Mouse (Mus musculus) monocyte, adult 5-6 weeks (primary cell): ENCODE data around the gene Gpr68. TPM values are rescaled to one million over a fixed set of nuclear protein-coding genes. Genes with fewer than 3 reads are reported as not detected.
A peak's percentile ranks its signal among the peaks of the same experiment; 100 is the strongest.

ENCODE experiments used
- ATAC-seq: fragments of 153-309, 156-312 bp; replicated peaks from 2 replicates; pipeline ENCODE4 v1.8.0; 2017; ENCODE audit warnings: mild to moderate bottlenecking; ENCODE audit not compliant: low TSS enrichment, insufficient number of reproducible peaks, severe bottlenecking, poor library complexity, low FRiP score
- total RNA-seq: library from RNA; stranded (forward); fragments of 200-1000, 200-491, 200-594 nt; gene quantifications from 3 replicates; pipeline ENCODE4 v1.2.3, GENCODE M21; 2017

The Gpr68 gene
- total RNA-seq, 1 experiment from 2014 or later, result 4.9 TPM

- ATAC-seq, result peak; percentile 74
Observed at GRCm38 (mm10) chr12:100878556-100878955, 29.4 kb downstream of the Gpr68 start.

GRCm38 (mm10) chr12:100877936-100878335 lies 30.1 kb downstream of the Gpr68 start:
- ATAC-seq, result no peak; the same call in 1 of the 2 replicates

- no peak for ATAC-seq
Observed at GRCm38 (mm10) chr12:100875960-100876359, 32.0 kb downstream of the Gpr68 start.

- ATAC-seq, result no peak
Observed at GRCm38 (mm10) chr12:100875553-100875952, 32.4 kb downstream of the Gpr68 start.

- no peak for ATAC-seq
Observed at GRCm38 (mm10) chr12:100873612-100874011, 34.4 kb downstream of the Gpr68 start.

- ATAC-seq, result no peak
Observed at GRCm38 (mm10) chr12:100871841-100872240, 36.2 kb downstream of the Gpr68 start.

- ATAC-seq, result no peak
Observed at GRCm38 (mm10) chr12:100871234-100871633, 36.8 kb downstream of the Gpr68 start.

- ATAC-seq, result no peak
Observed at GRCm38 (mm10) chr12:100868049-100868622, 39.9 kb downstream of the Gpr68 start.

GRCm38 (mm10) chr12:100867097-100867496 lies 40.9 kb downstream of the Gpr68 start:
- no peak for ATAC-seq

- ATAC-seq, result no peak
Observed at GRCm38 (mm10) chr12:100865509-100866078, 42.4 kb downstream of the Gpr68 start.

- ATAC-seq, result no peak
Observed at GRCm38 (mm10) chr12:100865072-100865471, 42.9 kb downstream of the Gpr68 start.

- no peak for ATAC-seq
Observed at GRCm38 (mm10) chr12:100862856-100863446, 45.0 kb downstream of the Gpr68 start.

- ATAC-seq, result no peak
Observed at GRCm38 (mm10) chr12:100862272-100862671, 45.7 kb downstream of the Gpr68 start.

GRCm38 (mm10) chr12:100857791-100858190 lies 50.2 kb downstream of the Gpr68 start:
- ATAC-seq, result no peak

- no peak for ATAC-seq
Observed at GRCm38 (mm10) chr12:100856337-100856736, 51.7 kb downstream of the Gpr68 start.

- ATAC-seq, result no peak
Observed at GRCm38 (mm10) chr12:100852370-100852769, 55.6 kb downstream of the Gpr68 start.

GRCm38 (mm10) chr12:100849421-100850138 lies 58.4 kb downstream of the Gpr68 start:
- ATAC-seq, result peak; percentile 77

GRCm38 (mm10) chr12:100847437-100848080 lies 60.4 kb downstream of the Gpr68 start:
- no peak for ATAC-seq

GRCm38 (mm10) chr12:100846566-100846965 lies 61.4 kb downstream of the Gpr68 start:
- ATAC-seq, result no peak
